Mouse (Mus musculus): Measurements from ENCODE around the gene Vmn2r73.

The Vmn2r73 gene

DNA sequence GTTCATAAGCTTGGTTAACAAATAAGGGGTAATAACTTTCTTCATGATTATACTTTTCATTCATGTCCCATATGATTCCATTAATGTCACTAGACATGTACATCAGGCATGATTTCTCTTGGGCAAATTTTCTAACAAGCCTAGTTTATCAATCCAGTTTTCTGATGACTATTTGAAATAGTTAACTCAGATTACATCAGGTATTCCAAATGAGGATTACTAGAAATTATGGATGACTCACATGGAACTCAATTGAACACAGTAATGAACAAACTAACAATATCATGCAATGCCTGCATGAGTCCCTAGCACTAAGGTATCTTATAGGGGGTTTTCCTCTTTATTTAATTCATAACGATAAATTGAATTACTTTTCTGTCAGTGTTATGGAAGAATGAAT, at the start of gene Vmn2r73:
Vmn2r73 (minus strand) TSS at position 101 of the 400 bp plus-strand sequence.
- no peak for DNase-seq (ENCODE audit: low read depth)

DNA sequence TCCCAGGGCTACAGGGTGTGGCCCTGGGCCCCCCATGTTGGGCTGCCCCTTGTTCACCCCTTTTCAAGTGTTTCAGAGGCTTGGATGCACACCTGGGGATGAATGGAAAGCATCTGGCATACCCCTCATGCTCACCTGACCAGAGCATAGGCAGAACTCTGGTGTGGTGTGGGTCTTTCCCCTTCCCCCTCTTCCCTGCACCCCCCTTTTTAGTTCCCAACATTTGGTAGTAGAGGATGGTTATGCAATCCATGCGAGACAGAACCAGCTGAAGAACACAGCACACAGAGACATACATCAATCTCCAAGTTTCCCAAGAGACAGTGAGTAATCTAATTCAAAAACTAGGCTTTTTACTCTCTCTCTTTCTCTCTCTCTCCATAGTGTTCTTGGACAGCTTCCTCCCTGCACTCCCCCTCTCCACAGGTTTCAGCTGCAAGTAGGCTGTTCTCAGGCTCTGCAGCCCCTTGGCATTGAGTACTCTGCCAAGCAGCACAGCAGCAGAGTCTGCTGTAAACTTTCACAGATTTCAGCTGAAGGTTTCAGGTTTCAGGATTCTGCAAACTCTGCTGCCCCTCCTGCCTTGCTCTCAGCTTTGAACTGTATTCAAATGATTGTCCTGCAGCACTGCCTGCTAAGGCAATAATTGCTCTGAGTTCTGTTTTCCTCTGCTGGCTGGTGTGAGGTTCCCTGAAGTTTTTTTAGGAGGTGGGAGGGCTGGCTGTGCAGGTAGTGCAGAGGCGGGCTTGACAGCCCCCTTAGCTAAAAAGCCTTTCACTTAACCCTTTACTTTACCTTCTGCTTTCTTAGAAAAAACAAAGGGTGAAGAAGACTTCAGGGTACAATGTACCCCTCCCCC, 35.7 kb downstream of the Vmn2r73 start:
- DNase-seq (ENCODE audit: low read depth): no peak

DNA sequence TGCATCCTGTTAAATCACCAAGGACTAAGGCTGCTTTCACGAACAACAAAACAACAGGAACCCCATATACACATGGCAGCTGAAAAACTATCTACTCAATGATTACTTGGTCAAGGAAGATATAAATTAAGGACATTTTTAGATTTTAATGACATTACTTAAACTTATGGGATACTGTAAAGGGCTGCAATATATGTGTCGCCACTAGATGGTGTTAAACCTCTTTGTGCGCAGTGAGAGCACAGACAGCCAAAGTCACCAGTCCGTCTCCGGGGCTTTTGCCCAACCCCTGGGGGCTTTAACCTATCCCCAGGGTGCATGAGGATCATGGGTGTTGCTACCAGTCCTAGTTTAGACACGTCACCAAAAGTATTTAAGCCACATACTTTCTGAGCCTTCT, 58.0 kb downstream of the Vmn2r73 start:
- DNase-seq (ENCODE audit: low read depth): peak; percentile 40
